Mouse (Mus musculus) layer of hippocampus, adult 2 months (tissue): ENCODE results near the gene Pfn3. TPM values are rescaled to one million over a fixed set of nuclear protein-coding genes. Genes with fewer than 3 reads are reported as not detected.

ENCODE experiments used
- DNase-seq, 2 experiments: peaks; one replicate each; pipeline ENCODE4 v3.0.0; 2022; ENCODE audit warnings: low spot score in 2 of 2
- H3K27ac ChIP-seq: fragments of 200-600 bp; 2 replicates; pipeline ENCODE4 v1.8.1; 2022
- H3K4me3 ChIP-seq: fragments of 200-600 bp; 2 replicates; pipeline ENCODE4 v1.8.1; 2022; ENCODE audit warnings: mild to moderate bottlenecking
- CTCF ChIP-seq: fragments of 200-600 bp; conservative IDR thresholded peaks from 2 replicates; pipeline ENCODE4 v1.8.1; 2022; ENCODE audit warnings: antibody characterized with exemption, mild to moderate bottlenecking, moderate library complexity
- long read RNA-seq, 2 experiments: library from polyadenylated mRNA; stranded (forward); transcript quantifications; one replicate each; pipeline ENCODE4 v2.0.0; 2021; ENCODE audit warnings: borderline mapping rate in 2 of 2
- total RNA-seq, 2 experiments: library from RNA; stranded (reverse); gene quantifications; 2 replicates each; pipeline ENCODE4 v1.2.3; 2021

Pfn3 gene
- total RNA-seq, result not detected
- long read RNA-seq, experiment 1, result 0 reads
- long read RNA-seq, experiment 2, result 0 reads

DNA sequence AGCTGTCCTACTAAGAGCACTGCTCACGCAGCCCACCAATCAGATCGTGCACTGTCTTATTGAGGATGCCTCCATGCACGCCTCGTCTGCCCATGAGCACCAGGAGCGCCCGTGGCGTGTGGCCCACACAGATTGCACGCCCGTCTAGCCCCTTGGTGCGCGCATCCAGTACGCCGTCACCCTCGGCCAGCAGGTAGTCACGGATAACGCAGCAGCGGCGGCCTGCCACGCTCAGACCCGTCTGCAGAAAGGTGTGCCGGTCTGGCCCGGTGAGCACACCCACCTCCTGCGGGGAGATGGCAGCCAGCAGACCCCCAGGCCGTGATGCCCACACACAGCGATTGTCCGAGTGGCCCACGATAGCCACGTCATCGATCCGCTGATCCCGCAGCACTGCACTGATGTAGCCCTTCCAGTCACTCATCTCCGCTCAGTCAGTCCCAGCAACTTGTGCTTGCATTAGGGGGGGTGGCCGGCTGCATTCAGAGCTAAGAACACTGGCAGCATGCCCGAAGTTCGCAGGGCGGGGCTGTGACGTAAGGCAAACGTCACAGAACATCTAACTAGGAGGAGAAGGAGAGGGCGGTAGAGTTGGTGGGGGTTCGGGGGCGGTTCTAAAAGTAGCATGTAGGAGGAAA is at the start of gene Pfn3:
Gene Pfn3 (minus strand): TSS at position 490 of the 638 bp plus-strand sequence.
- Histone ChIP-seq H3K27ac (peak within 1 kb of the TSS; percentile 67; the same call in 1 of the 2 replicates), H3K4me3 (peak within 1 kb of the TSS; percentile 51)
- no peak for TF ChIP-seq CTCF
- peak; percentile 70 to 74 for DNase-seq

DNA sequence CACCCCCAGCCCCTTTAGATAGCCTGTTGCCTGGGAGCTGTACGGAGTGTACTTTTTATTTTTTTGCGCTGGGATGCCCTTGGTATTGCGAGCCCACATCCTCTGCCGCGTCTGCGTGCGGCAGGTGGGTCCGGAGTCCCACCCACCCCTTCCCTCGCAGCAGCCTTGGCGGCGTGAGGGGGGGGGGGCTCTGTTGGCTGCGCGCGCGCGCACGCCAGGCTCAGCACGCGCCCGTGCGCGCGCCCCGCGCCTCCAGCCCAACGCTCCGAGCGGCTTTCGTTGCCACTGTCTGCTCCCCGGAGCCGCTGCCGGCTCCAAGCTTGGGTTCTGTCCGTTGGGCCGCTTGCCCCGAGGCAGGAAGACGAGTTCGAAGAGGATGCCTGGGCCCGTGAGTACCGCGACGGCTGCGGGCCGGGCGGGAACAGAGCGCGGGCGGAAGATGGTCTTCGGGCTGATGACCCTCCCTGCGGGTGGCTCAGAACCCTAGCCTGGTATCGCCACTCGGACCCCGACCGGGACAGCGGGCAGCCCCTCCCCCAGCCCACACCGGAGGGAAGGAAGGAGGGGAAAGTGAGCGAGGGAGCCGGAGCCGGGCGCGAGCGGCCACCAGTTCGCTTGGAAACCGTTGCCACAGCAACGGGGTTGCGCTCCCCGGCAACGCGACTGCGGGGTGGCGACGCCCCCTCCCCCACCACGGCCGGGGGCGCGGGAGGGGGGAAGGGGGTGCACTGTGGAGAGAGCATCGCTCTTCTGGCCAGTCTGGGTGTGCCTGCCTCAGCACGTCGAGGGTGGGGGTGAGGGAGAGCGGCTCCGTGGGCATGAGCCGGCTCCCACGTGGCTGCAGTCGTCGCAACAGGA is 49.2 kb upstream of the Pfn3 start, which contains the start of gene Prr7:
Gene Prr7 (plus strand): TSS at position 241 of the 858 bp plus-strand sequence.
- peak within 1 kb of the TSS; percentile 99 for H3K27ac ChIP-seq

DNA sequence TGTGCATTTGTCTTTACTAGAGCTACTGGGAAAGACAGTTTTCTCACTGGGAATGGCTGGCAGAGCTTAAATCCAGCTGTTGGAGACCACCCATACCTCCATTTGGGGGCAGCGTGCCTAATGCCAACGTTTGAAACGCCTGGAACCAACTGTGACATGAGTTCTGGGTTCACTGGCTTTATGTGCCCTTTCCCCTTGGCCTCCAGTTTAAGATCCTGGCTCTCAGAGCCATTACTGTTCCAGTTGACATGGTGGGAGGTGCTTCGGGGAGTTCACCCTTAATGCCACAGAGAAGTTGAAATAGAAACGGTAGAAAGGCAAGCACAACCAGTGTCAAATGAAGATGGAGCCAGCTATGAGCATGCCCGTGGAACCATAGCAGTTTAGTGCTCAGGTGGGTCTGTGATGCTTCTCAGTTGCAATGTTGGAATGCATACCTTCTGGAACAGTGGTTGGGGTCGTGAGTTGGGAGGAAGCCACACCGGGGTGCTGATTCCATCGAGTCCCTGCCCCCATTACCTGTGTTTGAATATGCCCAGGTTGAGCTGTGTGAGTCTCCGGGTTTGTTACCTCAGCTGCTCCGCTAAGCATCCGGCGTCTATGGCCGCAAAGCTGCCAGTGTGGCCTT is 48.5 kb upstream of the Pfn3 start:
- Histone ChIP-seq H3K4me3 (peak overlapping the region; percentile 96), H3K27ac (peak overlapping the region; percentile 99)
- no peak for DNase-seq
- no peak for TF ChIP-seq CTCF

More for the DNA sequence above, 49.2 kb upstream of the Pfn3 start, which contains the start of gene Prr7:
- TF ChIP-seq CTCF, result no peak
- peak; percentile 76 to 77 for DNase-seq
- peak within 1 kb of the TSS; percentile 96 for H3K4me3 ChIP-seq

DNA sequence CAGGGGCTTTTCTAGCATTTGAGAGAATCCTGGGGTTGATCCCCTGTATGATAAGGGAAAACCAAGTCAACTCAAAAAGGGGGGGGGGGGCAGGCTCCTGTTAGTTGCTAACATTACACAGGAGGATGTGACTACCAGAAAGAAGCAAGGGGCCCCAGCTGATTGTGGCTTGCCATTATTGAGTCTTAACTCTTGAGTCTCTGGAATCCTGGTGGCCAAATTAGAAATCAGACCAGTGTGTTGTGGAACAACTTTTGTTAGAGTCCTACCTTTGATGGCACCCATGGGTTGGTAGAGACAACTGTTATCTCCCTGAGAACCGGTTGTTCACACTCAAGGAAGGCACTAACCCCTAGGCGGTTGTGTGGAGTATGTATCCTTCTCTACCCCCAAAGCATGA is 47.9 kb upstream of the Pfn3 start:
- TF ChIP-seq CTCF, result no peak
- Histone ChIP-seq H3K4me3 (no peak overlapping the region), H3K27ac (peak overlapping the region; percentile 99; the same call in 1 of the 2 replicates)
- DNase-seq, result no peak

DNA sequence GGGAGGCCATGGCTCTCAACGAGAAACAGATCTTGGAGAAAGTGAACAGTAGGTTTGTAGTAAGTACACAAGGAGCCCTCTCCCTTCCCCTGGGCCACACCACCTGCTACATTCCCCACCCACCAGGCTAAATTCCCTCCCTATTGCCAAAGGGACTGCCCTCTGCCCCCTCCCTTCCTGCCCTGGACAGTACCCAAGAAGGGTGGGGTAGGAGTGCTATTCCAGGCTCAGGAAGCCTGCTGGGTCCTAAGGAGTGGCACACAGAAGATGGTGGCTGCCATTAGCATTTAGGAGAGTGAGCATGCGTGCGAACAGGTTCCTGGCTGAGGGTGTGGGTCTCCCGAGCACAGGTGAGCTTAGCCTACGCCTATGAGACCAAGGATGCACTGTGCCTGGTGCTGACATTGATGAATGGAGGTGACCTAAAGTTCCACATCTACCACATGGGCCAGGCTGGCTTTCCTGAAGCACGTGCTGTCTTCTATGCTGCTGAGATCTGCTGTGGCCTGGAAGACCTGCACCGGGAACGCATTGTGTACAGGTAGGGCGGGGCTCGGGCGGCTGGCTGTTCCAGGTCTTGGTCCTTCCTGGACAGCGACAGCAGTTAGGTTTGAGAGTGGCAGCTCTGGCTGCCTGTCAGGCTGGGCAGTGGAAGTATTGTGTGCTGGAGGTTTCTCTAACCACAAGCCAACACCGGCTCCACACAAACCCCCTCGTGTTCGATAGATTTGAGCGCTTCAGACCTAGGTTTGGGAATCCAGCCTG is 36.9 kb upstream of the Pfn3 start:
- H3K4me3 ChIP-seq, result no peak overlapping the region
- TF ChIP-seq CTCF, result no peak
- no peak overlapping the region for H3K27ac ChIP-seq
- DNase-seq, result no peak

DNA sequence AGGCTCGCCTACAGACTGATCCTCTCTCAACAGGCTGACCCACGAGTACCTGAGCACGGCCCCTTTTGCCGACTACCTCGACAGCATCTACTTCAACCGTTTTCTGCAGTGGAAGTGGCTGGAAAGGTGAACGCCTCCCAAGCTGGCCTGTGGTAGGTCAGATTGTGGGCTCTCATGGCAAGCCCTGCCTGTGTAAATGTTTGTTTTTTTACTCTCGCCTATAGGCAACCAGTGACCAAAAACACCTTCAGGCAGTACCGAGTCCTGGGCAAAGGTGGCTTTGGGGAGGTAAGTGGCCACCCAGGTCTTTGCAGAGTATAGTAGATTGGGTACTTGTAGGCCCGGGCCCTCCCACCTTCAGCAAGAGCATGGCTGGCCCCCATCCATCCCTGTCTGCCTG is 36.3 kb upstream of the Pfn3 start:
- H3K4me3 ChIP-seq, result no peak overlapping the region
- DNase-seq, result no peak
- TF ChIP-seq CTCF, result no peak

DNA sequence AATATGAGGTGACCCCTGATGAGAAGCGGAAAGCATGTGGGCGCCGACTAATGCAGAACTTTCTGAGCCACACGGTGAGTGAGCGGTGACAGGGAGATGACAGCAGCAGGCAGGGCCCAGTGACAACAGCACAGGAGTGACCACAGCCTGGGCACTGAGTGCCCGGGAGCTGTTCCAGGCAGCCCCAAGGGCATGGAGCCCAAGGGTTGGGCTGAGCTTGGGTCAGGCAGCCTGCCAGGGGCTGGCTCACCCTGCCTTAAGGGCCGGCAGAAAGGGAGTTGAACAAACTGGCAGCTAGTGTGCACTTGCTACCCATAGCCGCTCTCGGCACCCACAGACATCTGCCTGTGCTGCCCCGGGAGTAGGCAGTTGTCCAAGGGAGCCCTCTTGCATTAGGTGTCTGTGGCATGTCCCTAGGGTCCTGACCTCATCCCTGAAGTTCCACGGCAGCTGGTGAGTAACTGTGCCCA is 35.5 kb upstream of the Pfn3 start:
- Histone ChIP-seq H3K4me3 (no peak overlapping the region), H3K27ac (peak overlapping the region; percentile 48; the same call in 1 of the 2 replicates)
- no peak for TF ChIP-seq CTCF
- DNase-seq, result peak; percentile 55 to 64

More for the DNA sequence above, 36.3 kb upstream of the Pfn3 start:
- no peak overlapping the region for H3K27ac ChIP-seq

DNA sequence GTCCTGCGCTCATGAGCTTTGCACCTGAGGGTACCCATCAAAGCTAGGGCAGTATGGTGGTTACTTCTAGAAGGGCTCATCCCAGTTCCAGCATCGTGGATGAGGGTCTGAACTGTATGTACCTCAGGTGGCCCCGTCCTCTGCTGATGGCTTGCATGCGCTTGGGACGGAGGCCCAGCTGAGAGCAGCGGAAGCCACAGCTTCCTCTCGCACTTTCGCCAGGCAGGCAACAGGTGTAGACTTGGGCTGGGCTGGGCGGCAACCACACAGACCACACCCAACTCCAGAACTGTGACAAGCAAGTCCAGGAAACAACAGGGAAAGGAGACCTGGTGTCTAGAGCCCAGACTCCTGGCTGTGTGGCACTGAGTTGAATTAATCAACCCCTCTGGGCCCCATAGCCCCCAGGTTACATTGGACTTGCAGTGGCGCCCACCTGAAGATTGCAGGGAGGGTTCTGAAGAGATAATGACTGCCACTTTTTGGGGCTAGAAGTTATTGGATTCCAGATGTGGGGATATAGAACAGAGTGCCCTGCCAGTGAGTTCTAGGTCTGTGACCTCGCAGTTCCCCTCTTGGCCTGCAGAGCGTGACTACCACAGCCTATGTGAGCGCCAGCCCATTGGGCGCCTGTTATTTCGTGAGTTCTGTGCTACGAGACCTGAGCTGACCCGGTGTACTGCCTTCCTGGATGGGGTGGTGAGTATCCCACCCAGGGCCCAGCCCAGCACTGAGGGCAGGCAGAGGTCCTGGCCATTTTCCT is 34.8 kb upstream of the Pfn3 start:
- peak; percentile 51 for TF ChIP-seq CTCF
- no peak for DNase-seq
- no peak overlapping the region for H3K4me3 ChIP-seq
- H3K27ac ChIP-seq, result no peak overlapping the region

DNA sequence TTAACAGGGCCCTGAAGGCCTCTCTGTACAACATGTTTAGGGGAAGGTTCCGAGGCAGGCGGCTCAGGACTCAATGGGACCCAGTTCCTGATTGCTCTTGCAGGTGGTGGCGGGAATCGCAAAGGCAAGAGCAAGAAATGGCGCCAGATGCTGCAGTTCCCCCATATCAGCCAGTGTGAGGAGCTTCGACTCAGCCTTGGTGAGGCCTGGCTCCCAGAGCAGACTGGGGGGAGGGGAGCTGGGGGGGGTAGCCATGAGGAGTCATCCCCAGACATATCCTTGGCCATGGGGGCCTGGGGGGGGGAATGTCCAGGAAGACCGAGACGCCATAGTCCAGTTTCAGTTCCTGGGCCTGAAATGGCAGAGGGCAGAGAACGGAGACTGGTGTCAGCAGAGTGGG is 34.2 kb upstream of the Pfn3 start:
- H3K27ac ChIP-seq, result no peak overlapping the region
- no peak for TF ChIP-seq CTCF
- no peak overlapping the region for H3K4me3 ChIP-seq
- no peak for DNase-seq

DNA sequence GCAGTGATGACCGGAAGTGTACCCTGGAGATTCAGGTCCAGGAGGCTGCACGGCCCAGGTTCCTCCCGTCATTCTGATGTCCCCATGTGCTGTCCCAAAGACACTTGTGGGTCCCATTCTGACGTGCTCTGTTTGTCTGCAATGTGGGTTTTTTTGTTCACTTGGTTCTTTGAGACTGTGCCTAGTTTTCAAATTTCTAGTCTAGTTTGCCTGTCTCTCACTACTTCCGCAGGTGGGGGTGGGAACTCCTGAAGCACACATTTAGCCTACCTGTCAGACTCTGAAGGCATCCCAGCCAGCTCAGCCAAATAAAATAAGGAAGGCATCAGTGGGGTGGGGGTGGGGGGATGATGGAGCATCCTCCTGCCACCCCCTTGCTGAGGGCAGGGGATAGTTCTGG is 33.1 kb upstream of the Pfn3 start:
- DNase-seq, result no peak
- no peak for TF ChIP-seq CTCF

DNA sequence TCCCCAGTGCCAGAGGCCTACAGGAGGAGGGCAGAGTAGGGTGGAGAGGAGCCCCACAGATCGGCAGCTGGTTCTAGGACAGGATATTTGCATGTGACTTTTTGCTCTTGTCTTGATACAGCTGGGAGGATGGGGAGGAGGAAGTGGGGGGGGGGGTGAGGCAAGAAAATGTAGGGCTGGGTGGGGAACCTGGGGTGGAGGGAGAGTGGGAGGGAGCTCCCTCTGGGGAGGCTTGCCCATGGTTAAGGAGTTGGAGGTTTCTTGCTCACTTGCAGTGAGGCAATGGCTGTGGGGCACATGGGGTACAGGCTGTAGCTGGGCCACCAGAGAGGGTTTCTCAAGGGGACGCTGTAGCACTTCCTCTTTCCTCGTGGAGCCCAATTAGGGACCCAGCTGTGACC is 32.5 kb upstream of the Pfn3 start:
- DNase-seq, result no peak

More for the DNA sequence above, 33.1 kb upstream of the Pfn3 start:
- Histone ChIP-seq H3K4me3 (no peak overlapping the region), H3K27ac (no peak overlapping the region)

More for the DNA sequence above, 32.5 kb upstream of the Pfn3 start:
- H3K4me3 ChIP-seq, result no peak overlapping the region
- no peak overlapping the region for H3K27ac ChIP-seq
- no peak for TF ChIP-seq CTCF
